Mouse (Mus musculus): ENCODE data around the gene Itpr2.

GRCm38 (mm10) chr6:146207204-146207959 is 294.6 kb downstream of the Itpr2 start:
- TF ChIP-seq CTCF (IDR thresholded peaks at IDR 0.05; ENCODE audit: low read depth) (no peak), EP300 (optimal IDR thresholded peaks at IDR 0.05) (no peak)

Measured in stomach, postnatal 0 days (tissue).